Mouse (Mus musculus): ENCODE results near the gene Ppm1m. TPM values are rescaled to one million over a fixed set of nuclear protein-coding genes. Genes with fewer than 3 reads are reported as not detected.
"Not testable (repeated sequence)": the region's sequence is repeated elsewhere in the genome, so short reads cannot be mapped to it uniquely, and the experiment has no call there.

Gene Ppm1m
- polyA plus RNA-seq, 1 experiment = 31.7 TPM

- Histone ChIP-seq H3K27ac (ENCODE audit: insufficient read depth, low read length) (no peak overlapping the region), H3K4me1 (ENCODE audit: control insufficient read depth, insufficient read depth, low read length) (peaks cover 7% of the 10 kb centered on the region), H3K4me3 (ENCODE audit: insufficient read depth, low read length) (no peak overlapping the region)
- TF ChIP-seq POLR2A (IDR thresholded peaks at IDR 0.05; ENCODE audit: low read depth, low read length) (no peak), CTCF (IDR thresholded peaks at IDR 0.05; ENCODE audit: borderline replicate concordance, insufficient read depth, low read length) (no peak)
Measured at GRCm38 (mm10) chr9:106177799-106178198, 21.7 kb downstream of the Ppm1m start.

GRCm38 (mm10) chr9:106176769-106177168 lies 22.8 kb downstream of the Ppm1m start:
- no peak for TF ChIP-seq POLR2A (IDR thresholded peaks at IDR 0.05; ENCODE audit: low read depth, low read length)
- no peak for TF ChIP-seq CTCF (IDR thresholded peaks at IDR 0.05; ENCODE audit: borderline replicate concordance, insufficient read depth, low read length)
- Histone ChIP-seq H3K4me1 (ENCODE audit: control insufficient read depth, insufficient read depth, low read length) (peaks cover 7% of the 10 kb centered on the region), H3K4me3 (ENCODE audit: insufficient read depth, low read length) (no peak overlapping the region), H3K27ac (ENCODE audit: insufficient read depth, low read length) (no peak overlapping the region)

- TF ChIP-seq POLR2A (IDR thresholded peaks at IDR 0.05; ENCODE audit: low read depth, low read length) = no peak
- no peak for TF ChIP-seq CTCF (IDR thresholded peaks at IDR 0.05; ENCODE audit: borderline replicate concordance, insufficient read depth, low read length)
- Histone ChIP-seq H3K4me3 (ENCODE audit: insufficient read depth, low read length) (no peak overlapping the region), H3K27ac (ENCODE audit: insufficient read depth, low read length) (no peak overlapping the region), H3K4me1 (ENCODE audit: control insufficient read depth, insufficient read depth, low read length) (peaks cover 7% of the 10 kb centered on the region)
Measured at GRCm38 (mm10) chr9:106175552-106176200, 23.9 kb downstream of the Ppm1m start.

- H3K4me1 ChIP-seq (ENCODE audit: control insufficient read depth, insufficient read depth, low read length) = peaks cover 7% of the 10 kb centered on the region
- peak overlapping the region; percentile 46 for H3K4me3 ChIP-seq (ENCODE audit: insufficient read depth, low read length)
- TF ChIP-seq POLR2A (IDR thresholded peaks at IDR 0.05; ENCODE audit: low read depth, low read length) = no peak
- TF ChIP-seq CTCF (IDR thresholded peaks at IDR 0.05; ENCODE audit: borderline replicate concordance, insufficient read depth, low read length) = no peak
- no peak overlapping the region for H3K27ac ChIP-seq (ENCODE audit: insufficient read depth, low read length)
Measured at GRCm38 (mm10) chr9:106173363-106173762, 26.2 kb downstream of the Ppm1m start.

GRCm38 (mm10) chr9:106172527-106172926 lies 27.0 kb downstream of the Ppm1m start:
- H3K27ac ChIP-seq (ENCODE audit: insufficient read depth, low read length) = no peak overlapping the region
- peak overlapping the region; percentile 87 for H3K4me3 ChIP-seq (ENCODE audit: insufficient read depth, low read length)
- TF ChIP-seq POLR2A (IDR thresholded peaks at IDR 0.05; ENCODE audit: low read depth, low read length) = no peak
- TF ChIP-seq CTCF (IDR thresholded peaks at IDR 0.05; ENCODE audit: borderline replicate concordance, insufficient read depth, low read length) = no peak
- peaks cover 7% of the 10 kb centered on the region for H3K4me1 ChIP-seq (ENCODE audit: control insufficient read depth, insufficient read depth, low read length)

- H3K27ac ChIP-seq (ENCODE audit: insufficient read depth, low read length) = peak overlapping the region; percentile 76
- H3K4me1 ChIP-seq (ENCODE audit: control insufficient read depth, insufficient read depth, low read length) = peaks cover 7% of the 10 kb centered on the region
- TF ChIP-seq POLR2A (IDR thresholded peaks at IDR 0.05; ENCODE audit: low read depth, low read length) (no peak; the same call in 1 of the 2 replicates), CTCF (IDR thresholded peaks at IDR 0.05; ENCODE audit: borderline replicate concordance, insufficient read depth, low read length) (no peak)
- peak overlapping the region; percentile 87 for H3K4me3 ChIP-seq (ENCODE audit: insufficient read depth, low read length)
Measured at GRCm38 (mm10) chr9:106171346-106172158, 28.0 kb downstream of the Ppm1m start.

- Histone ChIP-seq H3K4me1 (ENCODE audit: control insufficient read depth, insufficient read depth, low read length) (peaks cover 7% of the 10 kb centered on the region), H3K4me3 (ENCODE audit: insufficient read depth, low read length) (peak within 1 kb of the TSS; percentile 87), H3K27ac (ENCODE audit: insufficient read depth, low read length) (peak within 1 kb of the TSS; percentile 76)
- TF ChIP-seq POLR2A (IDR thresholded peaks at IDR 0.05; ENCODE audit: low read depth, low read length) (peak; percentile 93), CTCF (IDR thresholded peaks at IDR 0.05; ENCODE audit: borderline replicate concordance, insufficient read depth, low read length) (no peak)
Measured at GRCm38 (mm10) chr9:106170556-106171345, 28.8 kb downstream of the Ppm1m start, which contains the start of gene Wdr82. TSS of gene Wdr82 (plus strand) at chr9:106170928.

- no peak overlapping the region for H3K4me3 ChIP-seq (ENCODE audit: insufficient read depth, low read length)
- H3K27ac ChIP-seq (ENCODE audit: insufficient read depth, low read length) = no peak overlapping the region
Measured at GRCm38 (mm10) chr9:106169917-106170316, 29.6 kb downstream of the Ppm1m start.

GRCm38 (mm10) chr9:106169006-106169405 lies 30.5 kb downstream of the Ppm1m start:
- H3K4me1 ChIP-seq (ENCODE audit: control insufficient read depth, insufficient read depth, low read length); H3K4me3 ChIP-seq (ENCODE audit: insufficient read depth, low read length); H3K27ac ChIP-seq (ENCODE audit: insufficient read depth, low read length): not testable (repeated sequence)

More at GRCm38 (mm10) chr9:106169917-106170316, 29.6 kb downstream of the Ppm1m start:
- H3K4me1 ChIP-seq (ENCODE audit: control insufficient read depth, insufficient read depth, low read length) = peaks cover 7% of the 10 kb centered on the region
- TF ChIP-seq POLR2A (IDR thresholded peaks at IDR 0.05; ENCODE audit: low read depth, low read length) = no peak
- TF ChIP-seq CTCF (IDR thresholded peaks at IDR 0.05; ENCODE audit: borderline replicate concordance, insufficient read depth, low read length) = no peak
